Mouse (Mus musculus): ENCODE data around the gene Olfr808.

Gene Olfr808

GRCm38 (mm10) chr10:129765182-129765581, at the start of gene Olfr808:
Gene Olfr808 (plus strand): TSS chr10:129765482.
- no peak for DNase-seq (ENCODE audit: low read depth, low spot score)

- no peak for DNase-seq (ENCODE audit: low read depth, low spot score)
Measured at GRCm38 (mm10) chr10:129729275-129729674, 36.0 kb upstream of the Olfr808 start, which contains the start of gene Olfr805. Gene Olfr805 (minus strand): TSS chr10:129729375.

GRCm38 (mm10) chr10:129741821-129742220, 23.5 kb upstream of the Olfr808 start, which contains the start of gene Olfr806:
Gene Olfr806 (minus strand): TSS chr10:129741921.
- no peak for DNase-seq (ENCODE audit: low read depth, low spot score)

GRCm38 (mm10) chr10:129757693-129758092, 7.6 kb upstream of the Olfr808 start, which contains the start of gene Olfr807:
Gene Olfr807 (minus strand): TSS chr10:129757793.
- no peak for DNase-seq (ENCODE audit: low read depth, low spot score)

GRCm38 (mm10) chr10:129774338-129774737, 9.1 kb downstream of the Olfr808 start, which contains the start of gene Olfr809:
Gene Olfr809 (plus strand): TSS chr10:129774638.
- DNase-seq (ENCODE audit: low read depth, low spot score): no peak

GRCm38 (mm10) chr10:129778123-129778522, 12.8 kb downstream of the Olfr808 start:
- DNase-seq (ENCODE audit: low read depth, low spot score): no peak

- DNase-seq (ENCODE audit: low read depth, low spot score): no peak
Measured at GRCm38 (mm10) chr10:129794817-129795216, 29.5 kb downstream of the Olfr808 start, which contains the start of gene Olfr810. Gene Olfr810 (minus strand): TSS chr10:129794917.

- DNase-seq (ENCODE audit: low read depth, low spot score): no peak
Measured at GRCm38 (mm10) chr10:129804296-129804695, 39.0 kb downstream of the Olfr808 start, which contains the start of gene Olfr811. Gene Olfr811 (minus strand): TSS chr10:129804396.
